Mouse (Mus musculus): ENCODE measurements around the gene 2310011J03Rik.

DNA sequence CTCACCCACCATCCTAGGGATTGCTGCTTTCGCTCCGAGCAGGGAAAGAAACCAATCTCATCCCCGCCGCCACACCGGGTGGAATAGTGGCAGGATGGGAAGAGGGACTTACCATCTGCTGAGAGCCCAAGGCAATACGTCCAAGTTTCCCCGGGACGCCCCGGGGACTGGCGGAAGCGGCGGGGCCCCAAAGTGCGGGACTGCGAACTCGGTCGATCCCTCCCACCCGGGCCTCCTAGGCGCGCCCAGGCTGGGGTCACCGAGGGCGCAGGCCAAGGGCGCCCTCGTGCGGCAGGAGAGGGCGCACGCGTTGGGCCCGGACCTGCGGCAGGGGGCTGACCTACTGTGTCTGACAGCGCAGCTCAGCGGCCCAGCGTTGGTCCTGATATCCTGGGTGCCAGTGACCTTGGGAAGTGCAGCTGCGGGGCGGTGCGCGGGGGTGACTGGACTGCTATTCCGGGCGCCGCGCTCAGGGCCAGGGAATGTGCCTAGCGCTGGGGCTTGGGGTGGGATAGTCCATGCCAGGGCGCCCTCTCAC lies 28.0 kb upstream of the 2310011J03Rik start, which contains the start of gene Adamtsl5:
- no peak for TF ChIP-seq POLR2A (IDR thresholded peaks at IDR 0.05; ENCODE audit: low read depth, low read length)
- TF ChIP-seq CTCF (conservative IDR thresholded peaks at IDR 0.05; ENCODE audit: insufficient read depth, insufficient read length, low read depth, low read length), result peak; percentile 64
